Mouse (Mus musculus) CH12.LX (cell line): Measurements from ENCODE around the gene Fn1.

ENCODE experiments used
- CTCF ChIP-seq, 2 experiments: IDR thresholded peaks in 1 of 2; conservative IDR thresholded peaks in 1 of 2; 2 replicates each; pipeline ENCODE4 v1.5.1; 2011 to 2012; ENCODE audit warnings: low read depth in 2 of 2, low read length in 2 of 2, improper control_type of control experiment in 1 of 2, inconsistent platforms in 1 of 2, mild to moderate bottlenecking in 1 of 2, moderate library complexity in 1 of 2
- EP300 ChIP-seq: IDR thresholded peaks from 2 replicates; pipeline ENCODE4 v1.6.1; 2011; ENCODE audit warnings: low read length, improper control_type of control experiment
- POLR2A ChIP-seq: IDR thresholded peaks from 2 replicates; pipeline ENCODE4 v1.6.1; 2011; ENCODE audit warnings: low read depth, mild to moderate bottlenecking, improper control_type of control experiment, low read length
- RAD21 ChIP-seq: IDR thresholded peaks from 2 replicates; pipeline ENCODE4 v1.6.1; 2011; ENCODE audit warnings: low read depth, mild to moderate bottlenecking, low read length, improper control_type of control experiment, moderate library complexity
- USF2 ChIP-seq: conservative IDR thresholded peaks from 2 replicates; pipeline ENCODE4 v1.6.1; 2011; ENCODE audit warnings: low read depth, low read length, improper control_type of control experiment

DNA sequence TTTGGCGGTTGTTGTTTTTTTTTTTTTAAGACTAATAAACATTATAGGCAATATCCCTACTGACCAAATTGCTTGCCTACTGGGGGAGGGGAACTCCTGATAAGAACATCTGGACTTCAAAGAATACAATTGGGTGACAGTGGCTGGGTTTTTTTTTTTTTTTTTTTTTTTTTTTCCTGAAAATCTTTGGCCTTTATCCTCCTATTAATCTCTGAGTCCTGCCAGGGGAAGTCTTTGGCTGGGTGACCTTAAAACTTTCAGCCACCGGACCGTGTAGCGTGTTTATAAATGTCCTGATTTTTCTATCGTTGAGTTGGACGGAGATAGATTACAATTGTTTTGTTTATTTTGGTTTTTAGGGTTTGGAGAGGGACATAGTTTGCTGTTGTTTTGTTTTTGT lies 3.3 kb upstream of the Fn1 start:
- TF ChIP-seq POLR2A (no peak), EP300 (no peak), CTCF (conservative IDR thresholded peaks at IDR 0.05 in 1 of 2, IDR thresholded peaks at IDR 0.05 in 1 of 2; ENCODE audit: low read depth in 2 of 2, low read length in 2 of 2) (no peak), RAD21 (no peak), USF2 (no peak)
